Mouse (Mus musculus): ENCODE measurements around the gene Fcgbp.

DNA sequence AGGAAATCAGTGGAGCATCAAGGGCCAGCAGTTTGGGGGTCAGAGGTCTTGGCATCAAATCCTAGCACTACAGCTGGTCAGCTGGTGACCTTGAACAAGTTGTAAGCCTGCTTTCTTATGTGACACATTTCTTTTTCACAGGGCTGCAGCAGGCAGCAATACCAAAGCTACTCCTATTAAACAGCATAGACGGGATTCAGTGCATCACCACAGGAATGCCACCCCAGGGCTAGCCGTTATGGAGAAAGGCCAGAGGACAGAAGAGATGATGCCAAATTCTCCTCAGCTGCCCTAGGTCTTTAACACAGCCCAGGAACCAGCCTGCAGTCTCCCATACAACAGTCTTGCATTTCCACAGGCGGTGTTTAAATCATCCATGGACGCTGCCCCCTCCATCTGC is 26.5 kb upstream of the Fcgbp start:
- TF ChIP-seq CTCF (IDR thresholded peaks at IDR 0.05; ENCODE audit: insufficient read depth, low read depth, low read length) (no peak), POLR2A (IDR thresholded peaks at IDR 0.05; ENCODE audit: insufficient read depth, low read depth, low read length) (no peak)
